Mouse (Mus musculus): ENCODE data around the gene Clip3. TPM values are rescaled to one million over a fixed set of nuclear protein-coding genes. Genes with fewer than 3 reads are reported as not detected.

The Clip3 gene
- polyA plus RNA-seq, 1 experiment from 2014 or later: 12.8 TPM

GRCm38 (mm10) chr7:30328379-30328778 is 36.9 kb downstream of the Clip3 start:
- H3K4me1 ChIP-seq (ENCODE audit: control insufficient read depth in 2 of 2, insufficient read depth in 2 of 2, low read length in 2 of 2): peaks cover 18 to 27% of the 10 kb centered on the region in 2 experiments
- H3K4me2 ChIP-seq (ENCODE audit: low read length): no peak overlapping the region
- WGBS: 48% methylated on average over 10 of the region's 10 CpGs
- no peaks in the 10 kb centered on the region for H3K9me3 ChIP-seq (ENCODE audit: control insufficient read depth, low read length)
- peak overlapping the region in 1 of 2 experiments; percentile 77; a peak in 1 of 4 replicates for H3K27ac ChIP-seq (replicated peaks in 1 of 2; ENCODE audit: control insufficient read depth in 1 of 2, insufficient read depth in 1 of 2, low read depth in 2 of 2, low read length in 2 of 2)
- no peaks in the 10 kb centered on the region for H3K36me3 ChIP-seq (ENCODE audit: control insufficient read depth, insufficient read depth, low read length)
- no peak overlapping the region for H3K9ac ChIP-seq (ENCODE audit: low read length)
- H3K4me3 ChIP-seq (ENCODE audit: control insufficient read depth in 1 of 2, insufficient read depth in 1 of 2, low read depth in 1 of 2, low read length in 2 of 2): no peak overlapping the region
- no peaks in the 10 kb centered on the region for H3K27me3 ChIP-seq (ENCODE audit: control insufficient read depth, insufficient read depth, low read length)
- no peak for ATAC-seq (ENCODE audit: insufficient number of reproducible peaks, insufficient read depth, low FRiP score, low read depth)

GRCm38 (mm10) chr7:30331887-30332286 is 40.4 kb downstream of the Clip3 start:
- Histone ChIP-seq H3K36me3 (ENCODE audit: control insufficient read depth, insufficient read depth, low read length) (no peaks in the 10 kb centered on the region), H3K27me3 (ENCODE audit: control insufficient read depth, insufficient read depth, low read length) (peaks cover 18% of the 10 kb centered on the region), H3K27ac (replicated peaks in 1 of 2; ENCODE audit: control insufficient read depth in 1 of 2, insufficient read depth in 1 of 2, low read depth in 2 of 2, low read length in 2 of 2) (0 out of 4 replicates have a peak overlapping the region, but pooled peaks of 1 of the 2 experiments have one; percentile 83), H3K4me1 (ENCODE audit: control insufficient read depth in 2 of 2, insufficient read depth in 2 of 2, low read length in 2 of 2) (peaks cover 32 to 37% of the 10 kb centered on the region in 2 experiments), H3K9me3 (ENCODE audit: control insufficient read depth, low read length) (no peaks in the 10 kb centered on the region), H3K4me3 (ENCODE audit: control insufficient read depth in 1 of 2, insufficient read depth in 1 of 2, low read depth in 1 of 2, low read length in 2 of 2) (0 out of 4 replicates have a peak overlapping the region, but pooled peaks of 1 of the 2 experiments have one; percentile 3), H3K9ac (ENCODE audit: low read length) (no peak overlapping the region), H3K4me2 (ENCODE audit: low read length) (peak overlapping the region; percentile 19)
- 16% methylated on average over 13 of the region's 13 CpGs for WGBS
- no peak for ATAC-seq (ENCODE audit: insufficient number of reproducible peaks, insufficient read depth, low FRiP score, low read depth)

- H3K9ac ChIP-seq (ENCODE audit: low read length): peak overlapping the region; percentile 27; the same call in 1 of the 2 replicates
- H3K4me1 ChIP-seq (ENCODE audit: control insufficient read depth in 2 of 2, insufficient read depth in 2 of 2, low read length in 2 of 2): peaks cover 28 to 29% of the 10 kb centered on the region in 2 experiments
- no peak overlapping the region for H3K4me3 ChIP-seq (ENCODE audit: control insufficient read depth in 1 of 2, insufficient read depth in 1 of 2, low read depth in 1 of 2, low read length in 2 of 2)
- no peaks in the 10 kb centered on the region for H3K9me3 ChIP-seq (ENCODE audit: control insufficient read depth, low read length)
- no peaks in the 10 kb centered on the region for H3K36me3 ChIP-seq (ENCODE audit: control insufficient read depth, insufficient read depth, low read length)
- WGBS: 48% methylated on average over 18 of the region's 18 CpGs
- peak overlapping the region; percentile 19 for H3K4me2 ChIP-seq (ENCODE audit: low read length)
- ATAC-seq (ENCODE audit: insufficient number of reproducible peaks, insufficient read depth, low FRiP score, low read depth): no peak
- peaks cover 18% of the 10 kb centered on the region for H3K27me3 ChIP-seq (ENCODE audit: control insufficient read depth, insufficient read depth, low read length)
- H3K27ac ChIP-seq (replicated peaks in 1 of 2; ENCODE audit: control insufficient read depth in 1 of 2, insufficient read depth in 1 of 2, low read depth in 2 of 2, low read length in 2 of 2): peak overlapping the region; percentile 81 to 83
Measured at GRCm38 (mm10) chr7:30332622-30333259, 41.2 kb downstream of the Clip3 start.

GRCm38 (mm10) chr7:30333436-30333835 is 41.9 kb downstream of the Clip3 start:
- H3K36me3 ChIP-seq (ENCODE audit: control insufficient read depth, insufficient read depth, low read length): no peaks in the 10 kb centered on the region
- WGBS: 5% methylated on average over 4 of the region's 4 CpGs
- peak overlapping the region; percentile 81 to 83 for H3K27ac ChIP-seq (replicated peaks in 1 of 2; ENCODE audit: control insufficient read depth in 1 of 2, insufficient read depth in 1 of 2, low read depth in 2 of 2, low read length in 2 of 2)
- peaks cover 18% of the 10 kb centered on the region for H3K27me3 ChIP-seq (ENCODE audit: control insufficient read depth, insufficient read depth, low read length)
- H3K9ac ChIP-seq (ENCODE audit: low read length): no peak overlapping the region
- peak; percentile 80 for ATAC-seq (ENCODE audit: insufficient number of reproducible peaks, insufficient read depth, low FRiP score, low read depth)
- no peaks in the 10 kb centered on the region for H3K9me3 ChIP-seq (ENCODE audit: control insufficient read depth, low read length)
- peak overlapping the region; percentile 19; the same call in 1 of the 2 replicates for H3K4me2 ChIP-seq (ENCODE audit: low read length)
- H3K4me1 ChIP-seq (ENCODE audit: control insufficient read depth in 2 of 2, insufficient read depth in 2 of 2, low read length in 2 of 2): peaks cover 25 to 27% of the 10 kb centered on the region in 2 experiments
- H3K4me3 ChIP-seq (ENCODE audit: control insufficient read depth in 1 of 2, insufficient read depth in 1 of 2, low read depth in 1 of 2, low read length in 2 of 2): no peak overlapping the region

GRCm38 (mm10) chr7:30334563-30334962 is 43.0 kb downstream of the Clip3 start:
- no peaks in the 10 kb centered on the region for H3K36me3 ChIP-seq (ENCODE audit: control insufficient read depth, insufficient read depth, low read length)
- WGBS: 71% methylated on average over 5 of the region's 5 CpGs
- H3K4me3 ChIP-seq (ENCODE audit: control insufficient read depth in 1 of 2, insufficient read depth in 1 of 2, low read depth in 1 of 2, low read length in 2 of 2): no peak overlapping the region
- no peak overlapping the region for H3K4me2 ChIP-seq (ENCODE audit: low read length)
- no peak for ATAC-seq (ENCODE audit: insufficient number of reproducible peaks, insufficient read depth, low FRiP score, low read depth)
- H3K4me1 ChIP-seq (ENCODE audit: control insufficient read depth in 2 of 2, insufficient read depth in 2 of 2, low read length in 2 of 2): peaks cover 25 to 27% of the 10 kb centered on the region in 2 experiments
- no peak overlapping the region for H3K27ac ChIP-seq (replicated peaks in 1 of 2; ENCODE audit: control insufficient read depth in 1 of 2, insufficient read depth in 1 of 2, low read depth in 2 of 2, low read length in 2 of 2)
- 0 out of 2 replicates have a peak overlapping the region, but pooled peaks have one; percentile 11 for H3K9ac ChIP-seq (ENCODE audit: low read length)
- H3K9me3 ChIP-seq (ENCODE audit: control insufficient read depth, low read length): no peaks in the 10 kb centered on the region
- H3K27me3 ChIP-seq (ENCODE audit: control insufficient read depth, insufficient read depth, low read length): peaks cover 18% of the 10 kb centered on the region

GRCm38 (mm10) chr7:30335688-30336087 is 44.2 kb downstream of the Clip3 start:
- no peak overlapping the region for H3K27ac ChIP-seq (replicated peaks in 1 of 2; ENCODE audit: control insufficient read depth in 1 of 2, insufficient read depth in 1 of 2, low read depth in 2 of 2, low read length in 2 of 2)
- peaks cover 25 to 27% of the 10 kb centered on the region in 2 experiments for H3K4me1 ChIP-seq (ENCODE audit: control insufficient read depth in 2 of 2, insufficient read depth in 2 of 2, low read length in 2 of 2)
- no peaks in the 10 kb centered on the region for H3K9me3 ChIP-seq (ENCODE audit: control insufficient read depth, low read length)
- no peak overlapping the region for H3K4me2 ChIP-seq (ENCODE audit: low read length)
- no peak overlapping the region for H3K9ac ChIP-seq (ENCODE audit: low read length)
- peaks cover 18% of the 10 kb centered on the region for H3K27me3 ChIP-seq (ENCODE audit: control insufficient read depth, insufficient read depth, low read length)
- ATAC-seq (ENCODE audit: insufficient number of reproducible peaks, insufficient read depth, low FRiP score, low read depth): no peak
- no peak overlapping the region for H3K4me3 ChIP-seq (ENCODE audit: control insufficient read depth in 1 of 2, insufficient read depth in 1 of 2, low read depth in 1 of 2, low read length in 2 of 2)
- WGBS: 77% methylated on average over 6 of the region's 6 CpGs
- no peaks in the 10 kb centered on the region for H3K36me3 ChIP-seq (ENCODE audit: control insufficient read depth, insufficient read depth, low read length)

GRCm38 (mm10) chr7:30336384-30336783 is 44.9 kb downstream of the Clip3 start:
- Histone ChIP-seq H3K4me3 (ENCODE audit: control insufficient read depth in 1 of 2, insufficient read depth in 1 of 2, low read depth in 1 of 2, low read length in 2 of 2) (no peak overlapping the region), H3K9me3 (ENCODE audit: control insufficient read depth, low read length) (no peaks in the 10 kb centered on the region), H3K27ac (replicated peaks in 1 of 2; ENCODE audit: control insufficient read depth in 1 of 2, insufficient read depth in 1 of 2, low read depth in 2 of 2, low read length in 2 of 2) (no peak overlapping the region), H3K36me3 (ENCODE audit: control insufficient read depth, insufficient read depth, low read length) (no peaks in the 10 kb centered on the region), H3K4me1 (ENCODE audit: control insufficient read depth in 2 of 2, insufficient read depth in 2 of 2, low read length in 2 of 2) (peaks cover 25 to 27% of the 10 kb centered on the region in 2 experiments), H3K9ac (ENCODE audit: low read length) (no peak overlapping the region), H3K4me2 (ENCODE audit: low read length) (0 out of 2 replicates have a peak overlapping the region, but pooled peaks have one; percentile 18), H3K27me3 (ENCODE audit: control insufficient read depth, insufficient read depth, low read length) (peaks cover 22% of the 10 kb centered on the region)
- 5% methylated on average over 9 of the region's 9 CpGs for WGBS
- ATAC-seq (ENCODE audit: insufficient number of reproducible peaks, insufficient read depth, low FRiP score, low read depth): no peak
